Mouse (Mus musculus) olfactory bulb, adult 2 months (tissue): ENCODE data around the gene Tyw1.

Experiments
- CTCF ChIP-seq: fragments of 200-500 bp; IDR thresholded peaks from 2 replicates; pipeline ENCODE4 v1.5.1; 2012; ENCODE audit warnings: low read depth, mild to moderate bottlenecking, low read length, moderate library complexity; ENCODE audit not compliant: insufficient read depth
- POLR2A ChIP-seq: fragments of 200-500 bp; IDR thresholded peaks from 2 replicates; pipeline ENCODE4 v1.6.1; 2012; ENCODE audit warnings: mild to moderate bottlenecking, low read depth, low read length, moderate library complexity; ENCODE audit not compliant: insufficient read depth

- TF ChIP-seq CTCF = no peak
- TF ChIP-seq POLR2A = no peak
Measured at GRCm38 (mm10) chr5:130278011-130278472, 22.6 kb downstream of the Tyw1 start.
